Mouse (Mus musculus) lung, embryonic 15.5 days (tissue): ENCODE data around the gene Lyl1. TPM values are rescaled to one million over a fixed set of nuclear protein-coding genes. Genes with fewer than 3 reads are reported as not detected.

Experiments used
- ATAC-seq: fragments of 200-750 bp; cut with Nextera tagmentation; 2 replicates; pipeline ENCODE4 v1.8.0; 2017; ENCODE audit warnings: moderate number of reproducible peaks, borderline replicate concordance; ENCODE audit not compliant: low FRiP score, low TSS enrichment; ENCODE audit errors: extremely low read depth
- H3K27ac ChIP-seq: fragments of 300-500 bp; sonication (generic); 2 replicates; pipeline ENCODE4 v1.5.1; 2015; ENCODE audit warnings: moderate library complexity, mild to moderate bottlenecking, inconsistent platforms
- H3K27me3 ChIP-seq: fragments of 300-500 bp; sonication (generic); 2 replicates; pipeline ENCODE4 v1.6.1; 2015; ENCODE audit warnings: inconsistent platforms
- H3K36me3 ChIP-seq: fragments of 300-500 bp; sonication (generic); 2 replicates; pipeline ENCODE4 v1.6.1; 2015; ENCODE audit warnings: inconsistent platforms
- H3K4me1 ChIP-seq: fragments of 300-500 bp; sonication (generic); 2 replicates; pipeline ENCODE4 v1.6.1; 2015; ENCODE audit warnings: inconsistent platforms
- H3K4me2 ChIP-seq: fragments of 300-500 bp; sonication (generic); 2 replicates; pipeline ENCODE4 v1.6.1; 2015; ENCODE audit warnings: inconsistent platforms, mild to moderate bottlenecking, moderate library complexity
- H3K4me3 ChIP-seq: fragments of 300-500 bp; sonication (generic); 2 replicates; pipeline ENCODE4 v1.5.1; 2015; ENCODE audit warnings: mild to moderate bottlenecking, inconsistent platforms
- H3K9ac ChIP-seq: fragments of 300-500 bp; sonication (generic); 2 replicates; pipeline ENCODE4 v1.6.1; 2015; ENCODE audit warnings: inconsistent platforms
- H3K9me3 ChIP-seq: fragments of 300-500 bp; sonication (generic); 2 replicates; pipeline ENCODE4 v1.6.1; 2016; ENCODE audit warnings: inconsistent platforms
- WGBS: fragments of 180-500 bp; shearing (Covaris S2); methylation state at CpG from one replicate; pipeline ENCODE4 v1.1.7; 2015; 5-methylcytosine and 5-hydroxymethylcytosine counted together
- polyA plus RNA-seq: library from polyadenylated mRNA; unstranded; fragments of >200 nt; fragmentation: Nextera tagmentation; extraction: Ambion mirVana; gene quantifications from 2 replicates; pipeline ENCODE4 v1.2.1, GENCODE M21; 2015

Lyl1 gene
- polyA plus RNA-seq, 1 experiment from 2014 or later: 12.1 TPM

DNA sequence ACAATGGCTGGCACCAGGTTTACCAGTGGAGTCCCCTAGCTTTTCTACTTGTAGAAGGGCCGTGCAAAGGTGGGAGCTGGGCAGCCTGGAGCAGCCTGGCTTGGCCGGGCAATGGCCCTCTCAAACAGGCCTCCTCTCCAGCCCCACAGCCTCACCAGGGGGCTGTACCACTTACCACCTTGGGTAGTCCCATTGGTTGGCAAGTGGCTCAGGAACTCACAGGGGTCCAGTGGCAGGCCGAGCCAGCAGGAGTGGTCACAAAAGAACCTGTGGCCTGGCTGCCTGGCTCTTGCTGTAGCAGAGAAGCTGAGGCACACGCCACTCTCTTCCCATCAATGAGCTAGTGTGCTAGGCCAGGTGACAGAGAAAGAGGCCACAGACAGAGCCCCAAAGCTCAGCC is 12.9 kb downstream of the Lyl1 start:
- Histone ChIP-seq H3K9ac (0 out of 2 replicates have a peak overlapping the region, but pooled peaks have one; percentile 24), H3K4me1 (peaks cover 66% of the 10 kb centered on the region)

DNA sequence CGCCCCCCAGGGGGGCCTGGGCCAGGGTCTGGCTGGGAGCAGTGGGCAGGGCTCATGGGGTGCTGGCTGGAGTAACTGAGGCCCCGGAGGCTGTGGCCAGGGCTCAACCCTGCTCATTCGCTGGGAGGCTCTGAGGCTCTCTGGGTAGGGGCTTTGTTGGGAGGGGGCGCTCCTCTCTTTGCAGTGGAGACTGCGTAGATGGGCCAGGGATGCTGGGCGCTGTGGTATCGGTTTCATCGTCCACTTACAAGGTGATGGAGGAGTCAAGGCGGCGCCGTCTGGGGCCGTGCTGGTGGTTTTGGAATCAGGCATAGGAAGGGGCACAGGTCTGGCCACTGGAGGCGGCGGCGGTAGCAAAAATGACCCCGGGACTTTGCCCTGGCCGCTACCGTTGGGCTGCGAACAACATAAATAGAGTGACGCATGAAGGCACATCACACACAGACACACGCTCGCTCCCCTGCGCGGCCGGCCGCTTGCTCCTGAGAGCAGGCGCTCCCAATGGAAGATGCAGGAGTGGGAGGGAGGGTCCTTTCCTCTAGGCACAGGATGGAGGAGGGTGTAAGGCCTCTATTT is 14.7 kb downstream of the Lyl1 start:
- H3K4me2 ChIP-seq: no peak overlapping the region

More for the DNA sequence above, 12.9 kb downstream of the Lyl1 start:
- no peak overlapping the region for H3K4me3 ChIP-seq
- ATAC-seq: no peak
- no peaks in the 10 kb centered on the region for H3K27me3 ChIP-seq
- H3K9me3 ChIP-seq: no peaks in the 10 kb centered on the region
- H3K36me3 ChIP-seq: peaks cover 28% of the 10 kb centered on the region
- peak overlapping the region; percentile 98 for H3K27ac ChIP-seq
- H3K4me2 ChIP-seq: no peak overlapping the region; the same call in 1 of the 2 replicates
- WGBS: 65% methylated on average over 4 of the region's 4 CpGs

DNA sequence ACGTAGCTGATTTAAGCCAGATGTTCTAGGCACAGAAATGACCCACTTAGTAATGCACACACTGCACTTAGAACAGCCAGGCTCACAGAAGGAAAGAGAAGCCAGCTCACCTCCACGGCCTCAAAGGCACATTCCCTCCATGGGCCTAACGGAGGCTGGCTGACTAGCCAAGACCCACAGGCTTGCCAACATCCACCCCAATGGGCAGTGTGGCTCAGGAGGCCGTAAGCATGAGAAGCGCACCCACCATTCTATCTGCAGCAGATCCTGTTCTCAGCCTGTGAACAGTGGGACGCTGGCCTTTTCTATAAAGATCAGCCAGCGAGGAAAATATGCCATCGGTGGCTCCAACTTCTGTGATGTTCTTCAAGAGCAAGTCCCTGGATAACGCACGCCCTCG is 15.5 kb downstream of the Lyl1 start:
- 83% methylated on average over 11 of the region's 11 CpGs for WGBS
- Histone ChIP-seq H3K27ac (no peak overlapping the region), H3K36me3 (peaks cover 54% of the 10 kb centered on the region), H3K27me3 (no peaks in the 10 kb centered on the region), H3K4me2 (no peak overlapping the region), H3K9ac (no peak overlapping the region), H3K4me1 (peaks cover 61% of the 10 kb centered on the region), H3K9me3 (no peaks in the 10 kb centered on the region), H3K4me3 (no peak overlapping the region)
- no peak for ATAC-seq

More for the DNA sequence above, 14.7 kb downstream of the Lyl1 start:
- WGBS: 33% methylated on average over 27 of the region's 27 CpGs
- Histone ChIP-seq H3K36me3 (peaks cover 46% of the 10 kb centered on the region), H3K27ac (0 out of 2 replicates have a peak overlapping the region, but pooled peaks have one; percentile 6), H3K4me1 (peaks cover 64% of the 10 kb centered on the region), H3K4me3 (no peak overlapping the region), H3K9ac (no peak overlapping the region; the same call in 1 of the 2 replicates), H3K27me3 (no peaks in the 10 kb centered on the region), H3K9me3 (no peaks in the 10 kb centered on the region)
- ATAC-seq: no peak

DNA sequence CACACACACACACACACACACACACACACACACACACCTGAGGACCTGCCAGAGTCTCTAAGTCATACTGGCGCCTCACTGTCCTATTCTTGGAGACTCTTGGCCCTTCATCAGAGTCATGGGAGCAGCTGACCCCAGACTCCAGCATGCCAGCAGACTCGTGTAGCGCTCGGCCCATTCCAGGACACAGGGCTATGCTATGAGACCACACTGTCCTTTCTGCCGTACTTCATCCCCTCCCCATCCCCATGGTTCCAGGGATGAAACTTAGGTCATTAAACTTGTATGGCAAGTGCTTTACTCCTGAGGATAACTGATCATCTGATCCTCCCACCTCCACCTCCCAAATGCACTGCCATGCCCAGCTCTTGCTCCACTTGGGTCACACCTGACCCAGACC is 17.2 kb downstream of the Lyl1 start:
- Histone ChIP-seq H3K36me3 (peaks cover 55% of the 10 kb centered on the region), H3K4me3 (no peak overlapping the region), H3K4me2 (no peak overlapping the region), H3K9ac (no peak overlapping the region), H3K4me1 (peaks cover 63% of the 10 kb centered on the region), H3K9me3 (no peaks in the 10 kb centered on the region), H3K27me3 (no peaks in the 10 kb centered on the region), H3K27ac (no peak overlapping the region)
- no peak for ATAC-seq
- WGBS: 81% methylated on average over 5 of the region's 5 CpGs

DNA sequence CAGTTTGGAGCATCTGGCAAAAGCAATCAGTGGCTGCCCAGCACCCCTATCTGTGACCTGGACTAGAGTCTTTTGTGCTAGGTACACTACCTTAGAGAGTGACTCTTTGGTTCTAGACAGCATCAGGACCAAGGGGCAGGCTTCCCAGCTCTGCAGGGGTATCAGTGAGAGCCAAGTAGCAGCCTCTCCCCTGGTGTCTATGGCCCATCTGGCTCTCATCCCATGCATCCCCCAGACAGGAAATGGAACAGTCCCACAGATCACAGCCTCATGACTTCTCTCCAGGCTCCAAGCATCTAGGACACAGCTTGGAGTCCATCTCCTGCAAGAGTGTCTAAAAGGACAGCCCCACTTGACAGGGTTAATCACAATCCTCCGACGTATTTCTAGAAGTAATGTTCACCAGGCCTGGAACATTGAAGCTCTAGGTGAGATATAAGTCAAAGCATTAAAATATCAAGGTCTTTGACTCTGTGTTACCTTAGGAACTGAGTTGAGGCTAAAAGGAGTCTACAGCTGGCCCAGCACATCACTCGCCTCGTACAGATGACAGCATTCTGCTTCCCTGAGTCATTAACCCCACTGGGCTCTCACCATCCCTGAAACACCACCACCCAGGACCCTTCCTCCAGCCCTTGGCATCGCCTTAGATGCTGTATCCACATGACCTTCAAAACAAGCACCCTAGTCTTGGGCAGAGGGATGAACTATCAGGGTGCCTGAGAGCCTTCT is 17.9 kb downstream of the Lyl1 start:
- peaks cover 63% of the 10 kb centered on the region for H3K4me1 ChIP-seq
- no peak overlapping the region for H3K9ac ChIP-seq
- H3K36me3 ChIP-seq: peaks cover 53% of the 10 kb centered on the region
- no peaks in the 10 kb centered on the region for H3K27me3 ChIP-seq
- no peak overlapping the region for H3K4me2 ChIP-seq
- ATAC-seq: no peak
- H3K4me3 ChIP-seq: no peak overlapping the region
- no peaks in the 10 kb centered on the region for H3K9me3 ChIP-seq
- no peak overlapping the region for H3K27ac ChIP-seq
- 74% methylated on average over 5 of the region's 5 CpGs for WGBS

DNA sequence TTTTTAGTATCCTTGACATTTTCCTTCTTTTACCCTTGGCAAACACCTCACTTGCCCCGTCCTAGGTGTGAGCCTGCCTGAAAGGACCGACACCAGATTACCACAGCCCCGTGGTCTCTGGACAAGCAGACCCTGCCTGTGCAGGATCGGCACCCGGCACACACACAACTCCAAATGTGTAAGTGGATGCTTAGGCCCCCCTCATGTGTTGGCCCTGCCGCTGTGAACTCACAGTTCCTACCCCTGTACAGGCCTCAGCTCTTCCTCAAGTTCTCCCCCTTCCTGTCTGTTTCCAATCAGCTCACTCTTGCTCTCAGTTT is 21.2 kb downstream of the Lyl1 start:
- Histone ChIP-seq H3K27ac (peak overlapping the region; percentile 98), H3K9me3 (no peaks in the 10 kb centered on the region), H3K36me3 (peaks cover 58% of the 10 kb centered on the region), H3K4me1 (peaks cover 78% of the 10 kb centered on the region), H3K4me3 (no peak overlapping the region), H3K4me2 (peak overlapping the region; percentile 38; the same call in 1 of the 2 replicates), H3K9ac (peak overlapping the region; percentile 23; the same call in 1 of the 2 replicates), H3K27me3 (no peaks in the 10 kb centered on the region)
- WGBS: 33% methylated on average over 6 of the region's 6 CpGs
- ATAC-seq: no peak; the same call in 1 of the 2 replicates

DNA sequence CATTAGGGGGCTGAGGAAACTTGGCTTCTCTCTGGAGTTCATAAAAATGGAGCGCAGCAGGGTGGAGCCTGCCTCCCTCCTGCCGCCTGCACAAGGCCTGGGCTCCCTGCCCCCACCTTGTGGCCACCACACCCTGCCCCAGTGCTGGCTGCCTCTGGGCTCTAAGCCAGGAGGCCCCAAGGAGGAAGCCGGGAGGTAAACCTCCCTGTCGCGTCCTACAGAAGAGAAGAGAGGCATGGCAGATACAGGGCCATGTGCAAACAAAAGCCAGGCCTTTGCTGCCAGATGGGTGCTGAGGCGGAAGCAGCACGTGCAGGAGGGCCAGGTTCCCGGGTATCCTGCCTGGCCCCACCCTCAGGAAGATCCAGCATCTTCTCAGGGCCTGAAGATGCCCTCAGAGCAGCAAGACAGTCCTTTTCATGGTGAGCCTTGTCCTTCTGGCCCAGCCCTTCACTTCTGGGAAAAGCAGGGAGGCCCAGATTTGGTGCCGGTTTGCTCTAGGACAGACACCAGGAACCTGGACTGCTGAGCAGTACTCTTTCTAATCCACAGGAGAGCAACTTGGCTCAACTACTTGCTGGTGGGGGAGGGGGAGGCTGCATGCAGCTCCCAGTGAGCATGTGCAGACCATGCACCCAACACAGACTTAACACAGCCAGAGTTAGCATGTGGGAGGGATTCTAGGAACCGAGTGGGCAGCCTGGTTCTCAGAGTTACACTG is 21.8 kb downstream of the Lyl1 start, which contains the start of gene G430095P16Rik:
Gene G430095P16Rik (plus strand): TSS at position 158 of the 721 bp plus-strand sequence.
- Histone ChIP-seq H3K9ac (peak within 1 kb of the TSS; percentile 23), H3K9me3 (no peaks in the 10 kb centered on the region), H3K36me3 (peaks cover 54% of the 10 kb centered on the region), H3K4me3 (peak within 1 kb of the TSS; percentile 8; the same call in 1 of the 2 replicates), H3K27me3 (no peaks in the 10 kb centered on the region), H3K27ac (peak within 1 kb of the TSS; percentile 98), H3K4me1 (peaks cover 83% of the 10 kb centered on the region), H3K4me2 (peak within 1 kb of the TSS; percentile 38)
- WGBS: 2% methylated on average over 10 of the region's 10 CpGs
- peak; percentile 88 for ATAC-seq

DNA sequence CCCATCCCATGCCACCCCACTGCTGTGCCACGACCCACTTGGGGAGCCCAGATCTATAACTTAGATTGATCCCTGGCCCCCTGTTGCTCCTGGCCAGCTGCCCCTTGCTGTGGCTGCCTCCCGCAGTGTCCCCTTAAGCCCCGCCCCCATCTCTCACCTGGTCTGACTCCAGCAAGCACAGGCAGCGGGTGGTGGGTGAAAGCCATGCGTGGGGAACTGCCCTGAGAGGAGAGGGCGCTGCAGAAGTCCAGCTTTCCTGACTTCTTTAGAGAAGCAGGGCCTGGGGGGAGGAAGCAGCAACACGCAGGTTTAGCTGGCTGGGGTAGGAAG is 22.3 kb downstream of the Lyl1 start:
- Histone ChIP-seq H3K4me3 (0 out of 2 replicates have a peak overlapping the region, but pooled peaks have one; percentile 8), H3K27ac (peak overlapping the region; percentile 98), H3K4me2 (peak overlapping the region; percentile 38), H3K9me3 (no peaks in the 10 kb centered on the region), H3K9ac (peak overlapping the region; percentile 23), H3K36me3 (peaks cover 52% of the 10 kb centered on the region), H3K27me3 (no peaks in the 10 kb centered on the region), H3K4me1 (peaks cover 88% of the 10 kb centered on the region)
- ATAC-seq: no peak; the same call in 1 of the 2 replicates
- WGBS: 24% methylated on average over 7 of the region's 7 CpGs

DNA sequence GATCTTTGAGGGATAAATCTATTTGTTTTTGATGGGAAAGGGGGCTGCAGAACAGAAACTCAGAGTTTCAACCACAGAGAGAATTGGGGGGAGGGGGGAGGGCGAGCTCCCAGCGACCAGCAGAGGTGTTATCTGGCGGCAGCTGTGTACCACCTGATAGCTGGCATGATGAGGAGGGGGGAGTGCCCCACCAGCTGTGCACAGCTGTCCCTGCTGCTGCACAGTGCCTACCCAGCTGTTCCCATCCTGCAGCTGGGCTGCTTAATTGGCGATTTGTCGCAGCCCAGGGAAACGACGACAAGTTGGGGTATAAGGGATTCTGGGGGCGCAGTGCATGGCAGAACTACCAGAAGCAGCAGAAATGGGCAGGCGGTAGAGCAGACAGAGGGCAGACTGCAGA is 23.4 kb downstream of the Lyl1 start:
- H3K4me1 ChIP-seq: peaks cover 90% of the 10 kb centered on the region
- no peak overlapping the region for H3K27ac ChIP-seq
- no peak overlapping the region for H3K4me2 ChIP-seq
- 46% methylated on average over 9 of the region's 9 CpGs for WGBS
- no peaks in the 10 kb centered on the region for H3K27me3 ChIP-seq
- no peak for ATAC-seq
- no peaks in the 10 kb centered on the region for H3K9me3 ChIP-seq
- no peak overlapping the region for H3K4me3 ChIP-seq
- peaks cover 42% of the 10 kb centered on the region for H3K36me3 ChIP-seq
- H3K9ac ChIP-seq: no peak overlapping the region

DNA sequence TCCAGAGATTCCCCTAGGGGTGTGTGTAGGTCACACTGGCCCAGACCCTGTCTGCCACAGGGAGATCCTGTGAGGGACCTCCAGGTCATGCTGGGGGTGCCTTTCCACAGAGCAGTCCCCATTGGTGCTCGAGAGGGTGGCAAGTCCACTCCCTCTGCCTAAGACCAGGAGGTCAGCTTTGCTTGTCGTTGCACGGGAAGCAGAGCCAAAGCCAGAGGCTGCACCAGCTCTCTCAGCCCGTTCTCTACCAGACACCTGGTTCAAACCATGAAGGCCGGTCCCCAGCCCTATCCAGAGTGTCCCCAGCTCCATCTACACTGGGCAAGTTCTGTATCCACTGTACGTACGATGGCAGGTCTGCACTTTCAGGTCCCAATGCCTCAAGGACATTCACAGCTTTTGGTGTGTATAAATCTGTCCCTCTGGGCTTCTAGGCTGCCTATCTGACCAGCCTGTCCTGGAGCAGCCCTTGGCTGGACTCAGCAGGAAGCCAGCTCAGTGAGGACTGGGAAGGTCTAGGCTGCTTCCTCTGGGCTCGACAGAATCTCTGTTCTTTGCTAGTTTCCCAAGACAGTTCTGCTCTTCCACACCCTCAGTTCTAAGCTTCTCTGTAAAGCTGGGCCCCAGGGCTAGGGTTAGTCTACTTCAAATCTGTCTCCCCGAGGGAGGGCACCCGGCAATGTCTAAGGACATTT is 24.1 kb downstream of the Lyl1 start:
- H3K27me3 ChIP-seq: no peaks in the 10 kb centered on the region
- WGBS: 54% methylated on average over 10 of the region's 10 CpGs
- peak overlapping the region; percentile 60 for H3K27ac ChIP-seq
- ATAC-seq: no peak
- no peak overlapping the region for H3K4me2 ChIP-seq
- no peak overlapping the region for H3K4me3 ChIP-seq
- no peaks in the 10 kb centered on the region for H3K9me3 ChIP-seq
- peaks cover 35% of the 10 kb centered on the region for H3K36me3 ChIP-seq
- H3K4me1 ChIP-seq: peaks cover 93% of the 10 kb centered on the region
- peak overlapping the region; percentile 16; the same call in 1 of the 2 replicates for H3K9ac ChIP-seq

DNA sequence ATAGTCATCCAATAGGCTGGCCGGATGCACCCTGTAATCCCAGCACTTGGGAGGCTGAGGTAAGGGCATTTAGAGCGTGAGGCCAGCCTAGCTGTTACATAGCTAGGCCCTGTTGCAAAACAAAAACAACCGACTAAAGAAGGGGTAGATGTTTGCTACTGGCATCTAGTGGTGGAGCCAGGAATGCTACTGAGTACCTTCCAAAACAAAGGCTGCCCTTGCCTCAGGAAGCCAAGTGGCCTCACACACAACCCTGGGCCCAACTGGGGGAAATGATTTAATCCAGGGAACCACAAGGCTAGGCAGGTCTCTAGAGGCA is 24.6 kb downstream of the Lyl1 start:
- Histone ChIP-seq H3K4me3 (no peak overlapping the region), H3K27ac (peak overlapping the region; percentile 60), H3K9ac (0 out of 2 replicates have a peak overlapping the region, but pooled peaks have one; percentile 16), H3K4me2 (no peak overlapping the region), H3K27me3 (no peaks in the 10 kb centered on the region), H3K9me3 (no peaks in the 10 kb centered on the region), H3K36me3 (peaks cover 30% of the 10 kb centered on the region), H3K4me1 (peaks cover 95% of the 10 kb centered on the region)
- 21% methylated on average over 3 of the region's 3 CpGs for WGBS
- no peak for ATAC-seq
